Mouse (Mus musculus) lung, adult 10 weeks (tissue): Measurements from ENCODE around the gene Zfp36l1. TPM values are rescaled to one million over a fixed set of nuclear protein-coding genes. Genes with fewer than 3 reads are reported as not detected.

Source experiments
- polyA plus RNA-seq: library from polyadenylated mRNA; stranded (reverse); fragments of 350-450 nt; fragmentation: Illumina TruSeq; extraction: RNeasy Lipid Tissue Mini Kit (QIAGEN cat#74804); gene quantifications from one replicate; pipeline ENCODE4 v1.2.3, GENCODE M21; 2014; ENCODE audit warnings: low read depth, low replicate concordance; ENCODE audit not compliant: insufficient read depth

Zfp36l1 gene
- polyA plus RNA-seq = 77.1 TPM

GRCm38 (mm10) chr12:80112852-80113551, at the start of gene Zfp36l1:
Gene Zfp36l1 (minus strand): TSS chr12:80113013.

Other genes with a start within 250 kb of the Zfp36l1 start
- 35.0 TPM for gene Actn1, start 147.4 kb upstream of the Zfp36l1 start, polyA plus RNA-seq